Mouse (Mus musculus): ENCODE results near the gene Ccr2. TPM values are rescaled to one million over a fixed set of nuclear protein-coding genes. Genes with fewer than 3 reads are reported as not detected.

The Ccr2 gene
- polyA plus RNA-seq, 1 experiment from 2014 or later, result 3.9 TPM

- ATAC-seq (ENCODE audit: low read depth), result no peak
Measured at GRCm38 (mm10) chr9:124090441-124090840, 11.3 kb upstream of the Ccr2 start.

GRCm38 (mm10) chr9:124099127-124099526 lies 2.6 kb upstream of the Ccr2 start:
- Histone ChIP-seq H3K9me3 (replicated peaks) (no peaks in the 10 kb centered on the region), H3K36me3 (no peaks in the 10 kb centered on the region)
- 71% methylated on average over 1 of the region's 1 CpGs for WGBS (ENCODE audit: insufficient replicate concordance)

More at GRCm38 (mm10) chr9:124090441-124090840, 11.3 kb upstream of the Ccr2 start:
- H3K9me3 ChIP-seq (replicated peaks), result no peaks in the 10 kb centered on the region
- no peaks in the 10 kb centered on the region for H3K4me1 ChIP-seq (replicated peaks)
- H3K27me3 ChIP-seq, result no peaks in the 10 kb centered on the region
- 57% methylated on average over 1 of the region's 1 CpGs for WGBS (ENCODE audit: insufficient replicate concordance)
- no peak overlapping the region for H3K9ac ChIP-seq
- H3K36me3 ChIP-seq, result no peaks in the 10 kb centered on the region
- no peak for DNase-seq
- no peak overlapping the region for H3K4me2 ChIP-seq
- H3K4me3 ChIP-seq (replicated peaks), result no peak overlapping the region
- H3K27ac ChIP-seq, result no peak overlapping the region

GRCm38 (mm10) chr9:124100357-124100756 lies 1.4 kb upstream of the Ccr2 start:
- Histone ChIP-seq H3K27me3 (no peaks in the 10 kb centered on the region), H3K4me3 (replicated peaks) (no peak overlapping the region), H3K4me1 (replicated peaks) (peaks cover 18% of the 10 kb centered on the region), H3K36me3 (no peaks in the 10 kb centered on the region), H3K9ac (no peak overlapping the region), H3K9me3 (replicated peaks) (no peaks in the 10 kb centered on the region), H3K4me2 (no peak overlapping the region), H3K27ac (no peak overlapping the region)
- WGBS (ENCODE audit: insufficient replicate concordance), result 38% methylated on average over 1 of the region's 1 CpGs
- ATAC-seq (ENCODE audit: low read depth), result no peak
- DNase-seq, result no peak

More at GRCm38 (mm10) chr9:124099127-124099526, 2.6 kb upstream of the Ccr2 start:
- Histone ChIP-seq H3K9ac (no peak overlapping the region), H3K27ac (no peak overlapping the region), H3K27me3 (no peaks in the 10 kb centered on the region), H3K4me1 (replicated peaks) (peaks cover 18% of the 10 kb centered on the region), H3K4me2 (no peak overlapping the region), H3K4me3 (replicated peaks) (no peak overlapping the region)
- DNase-seq (no peak), ATAC-seq (ENCODE audit: low read depth) (no peak)

- Histone ChIP-seq H3K4me1 (replicated peaks) (peaks cover 25% of the 10 kb centered on the region), H3K4me3 (replicated peaks) (no peak overlapping the region), H3K9me3 (replicated peaks) (no peaks in the 10 kb centered on the region), H3K9ac (0 out of 2 replicates have a peak overlapping the region, but pooled peaks have one; percentile 17), H3K4me2 (no peak overlapping the region), H3K27ac (no peak overlapping the region), H3K36me3 (no peaks in the 10 kb centered on the region), H3K27me3 (no peaks in the 10 kb centered on the region)
- DNase-seq (no peak), ATAC-seq (ENCODE audit: low read depth) (peak; percentile 68)
- 11% methylated on average over 1 of the region's 1 CpGs for WGBS (ENCODE audit: insufficient replicate concordance)
Measured at GRCm38 (mm10) chr9:124103199-124103598, 1.4 kb downstream of the Ccr2 start.

GRCm38 (mm10) chr9:124105196-124105595 lies 3.4 kb downstream of the Ccr2 start:
- Histone ChIP-seq H3K9me3 (replicated peaks) (no peaks in the 10 kb centered on the region), H3K4me3 (replicated peaks) (no peak overlapping the region), H3K27ac (no peak overlapping the region), H3K4me1 (replicated peaks) (peaks cover 38% of the 10 kb centered on the region), H3K27me3 (no peaks in the 10 kb centered on the region), H3K4me2 (no peak overlapping the region), H3K36me3 (no peaks in the 10 kb centered on the region), H3K9ac (no peak overlapping the region)
- DNase-seq, result no peak
- no peak for ATAC-seq (ENCODE audit: low read depth)

GRCm38 (mm10) chr9:124107232-124107631 lies 5.5 kb downstream of the Ccr2 start:
- H3K4me1 ChIP-seq (replicated peaks), result peaks cover 42% of the 10 kb centered on the region
- no peak for DNase-seq
- H3K4me2 ChIP-seq, result no peak overlapping the region
- no peaks in the 10 kb centered on the region for H3K9me3 ChIP-seq (replicated peaks)
- H3K4me3 ChIP-seq (replicated peaks), result no peak overlapping the region
- no peak overlapping the region for H3K9ac ChIP-seq
- ATAC-seq (ENCODE audit: low read depth), result no peak
- no peaks in the 10 kb centered on the region for H3K36me3 ChIP-seq
- no peak overlapping the region for H3K27ac ChIP-seq
- H3K27me3 ChIP-seq, result no peaks in the 10 kb centered on the region

GRCm38 (mm10) chr9:124108356-124109127 lies 6.8 kb downstream of the Ccr2 start:
- H3K9ac ChIP-seq, result no peak overlapping the region

GRCm38 (mm10) chr9:124111997-124112396 lies 10.2 kb downstream of the Ccr2 start:
- no peak for ATAC-seq (ENCODE audit: low read depth)
- DNase-seq, result no peak
- Histone ChIP-seq H3K9ac (no peak overlapping the region), H3K4me2 (no peak overlapping the region; the same call in 1 of the 2 replicates), H3K4me3 (replicated peaks) (no peak overlapping the region), H3K4me1 (replicated peaks) (peaks cover 49% of the 10 kb centered on the region), H3K27me3 (no peaks in the 10 kb centered on the region), H3K27ac (peak overlapping the region; percentile 70), H3K9me3 (replicated peaks) (no peaks in the 10 kb centered on the region), H3K36me3 (no peaks in the 10 kb centered on the region)
- WGBS (ENCODE audit: insufficient replicate concordance), result 30% methylated on average over 1 of the region's 1 CpGs

More at GRCm38 (mm10) chr9:124108356-124109127, 6.8 kb downstream of the Ccr2 start:
- H3K9me3 ChIP-seq (replicated peaks), result no peaks in the 10 kb centered on the region
- 10% methylated on average over 2 of the region's 2 CpGs for WGBS (ENCODE audit: insufficient replicate concordance)
- H3K4me1 ChIP-seq (replicated peaks), result peaks cover 44% of the 10 kb centered on the region
- H3K27me3 ChIP-seq, result no peaks in the 10 kb centered on the region
- ATAC-seq (ENCODE audit: low read depth), result no peak
- no peaks in the 10 kb centered on the region for H3K36me3 ChIP-seq
- H3K4me2 ChIP-seq, result no peak overlapping the region
- H3K4me3 ChIP-seq (replicated peaks), result no peak overlapping the region
- no peak for DNase-seq
- H3K27ac ChIP-seq, result no peak overlapping the region

- Histone ChIP-seq H3K4me1 (replicated peaks) (peaks cover 45% of the 10 kb centered on the region), H3K36me3 (no peaks in the 10 kb centered on the region), H3K4me2 (peak overlapping the region; percentile 1), H3K9me3 (replicated peaks) (no peaks in the 10 kb centered on the region), H3K9ac (no peak overlapping the region), H3K27me3 (no peaks in the 10 kb centered on the region), H3K4me3 (replicated peaks) (no peak overlapping the region), H3K27ac (peak overlapping the region; percentile 70)
- DNase-seq, result peak; percentile 12
- 6% methylated on average over 1 of the region's 1 CpGs for WGBS (ENCODE audit: insufficient replicate concordance)
- peak; percentile 89 for ATAC-seq (ENCODE audit: low read depth)
Measured at GRCm38 (mm10) chr9:124112591-124113239, 11.0 kb downstream of the Ccr2 start.

- Histone ChIP-seq H3K36me3 (no peaks in the 10 kb centered on the region), H3K4me3 (replicated peaks) (no peak overlapping the region), H3K4me2 (no peak overlapping the region), H3K9me3 (replicated peaks) (no peaks in the 10 kb centered on the region), H3K9ac (no peak overlapping the region), H3K27ac (no peak overlapping the region), H3K27me3 (no peaks in the 10 kb centered on the region), H3K4me1 (replicated peaks) (peaks cover 40% of the 10 kb centered on the region)
- ATAC-seq (ENCODE audit: low read depth) (no peak), DNase-seq (no peak)
- WGBS (ENCODE audit: insufficient replicate concordance), result 79% methylated on average over 1 of the region's 1 CpGs
Measured at GRCm38 (mm10) chr9:124113777-124114176, 12.0 kb downstream of the Ccr2 start.

GRCm38 (mm10) chr9:124118489-124118888 lies 16.7 kb downstream of the Ccr2 start:
- Histone ChIP-seq H3K4me3 (replicated peaks) (no peak overlapping the region), H3K27me3 (no peaks in the 10 kb centered on the region), H3K4me2 (no peak overlapping the region), H3K9ac (no peak overlapping the region), H3K27ac (no peak overlapping the region), H3K36me3 (no peaks in the 10 kb centered on the region), H3K4me1 (replicated peaks) (peaks cover 12% of the 10 kb centered on the region), H3K9me3 (replicated peaks) (no peaks in the 10 kb centered on the region)
- DNase-seq (peak; percentile 24), ATAC-seq (ENCODE audit: low read depth) (peak; percentile 71; the same call in 1 of the 2 replicates)
- WGBS (ENCODE audit: insufficient replicate concordance), result 89% methylated on average over 1 of the region's 1 CpGs
